Mouse (Mus musculus): ENCODE results near the gene Pdlim7.

- TF ChIP-seq EP300 (IDR thresholded peaks at IDR 0.05; ENCODE audit: low read depth): no peak
- TF ChIP-seq CTCF (IDR thresholded peaks at IDR 0.05; ENCODE audit: low read depth): no peak
Observed at GRCm38 (mm10) chr13:55523951-55524600, 10.6 kb upstream of the Pdlim7 start.

All from liver, embryonic 14.5 days (tissue).